9 mouse cellular contexts compared by ENCODE assay signal in genomic region chr7:105786506-105787284, GRCm38 (mm10). TPM values are rescaled to one million over a fixed set of nuclear protein-coding genes. Genes with fewer than 3 reads are reported as not detected.
A peak's percentile ranks its signal among the peaks of the same experiment; 100 is the strongest.
DNase-seq lines count a peak whose midpoint lies in the region; ATAC-seq lines count a peak whose summit lies in the region.
"Had no signal": no experiment of that assay in that cellular context is flagged by ENCODE, and none has a peak within 500 bp of the region (broad histone marks: within the 10 kb centered on the region; RNA-seq: fewer than 3 reads in every experiment).

No protein-coding gene starts in this region.

- H3K27me3 ChIP-seq in kidney, embryonic 15.5 days: no peaks in the 10 kb centered on the region
- H3K27me3 ChIP-seq in embryonic facial prominence, embryonic 11.5 days (ENCODE audit: control insufficient read depth, insufficient read depth, low read length): no peaks in the 10 kb centered on the region
- no peaks in the 10 kb centered on the region for H3K27me3 ChIP-seq in intestine, embryonic 14.5 days (replicated peaks; ENCODE audit: control insufficient read depth, insufficient read depth, low read length)

- ATAC-seq in kidney, embryonic 15.5 days (replicated peaks; ENCODE audit: low FRiP score): peak; percentile 68
- peak; percentile 74 for ATAC-seq in embryonic facial prominence, embryonic 11.5 days (replicated peaks; ENCODE audit: insufficient number of reproducible peaks, low FRiP score, low TSS enrichment, low read depth)
- ATAC-seq in intestine, embryonic 14.5 days (replicated peaks; ENCODE audit: low FRiP score, low TSS enrichment, low read depth): peak; percentile 72
- ATAC-seq: Patski had no signal

- peak overlapping the region; percentile 89 for H3K27ac ChIP-seq in kidney, embryonic 15.5 days
- peak overlapping the region; percentile 95 for H3K27ac ChIP-seq in embryonic facial prominence, embryonic 11.5 days (replicated peaks; ENCODE audit: low read depth, low read length)
- peak overlapping the region; percentile 86 for H3K27ac ChIP-seq in intestine, embryonic 14.5 days (ENCODE audit: low read depth)

- peaks cover 17% of the 10 kb centered on the region for H3K36me3 ChIP-seq in kidney, embryonic 15.5 days
- H3K36me3 ChIP-seq in embryonic facial prominence, embryonic 11.5 days (replicated peaks; ENCODE audit: control insufficient read depth, insufficient read depth, low read depth, low read length): no peaks in the 10 kb centered on the region; the same call in 1 of the 2 replicates
- peaks cover 12% of the 10 kb centered on the region for H3K36me3 ChIP-seq in intestine, embryonic 14.5 days (ENCODE audit: control insufficient read depth, insufficient read depth, low read length)

- intact Hi-C loops in left cerebral cortex, postnatal 25 days (cut with DNase I): no loop called here

- WGBS in kidney, embryonic 15.5 days: 4% methylated on average over 20 of the region's 20 CpGs
- WGBS in embryonic facial prominence, embryonic 11.5 days: 4% methylated on average over 20 of the region's 20 CpGs
- 8% methylated on average over 16 of the region's 20 CpGs for WGBS in intestine, embryonic 14.5 days

- no peaks in the 10 kb centered on the region for H3K9me3 ChIP-seq in kidney, embryonic 15.5 days (replicated peaks)
- no peaks in the 10 kb centered on the region for H3K9me3 ChIP-seq in embryonic facial prominence, embryonic 11.5 days (replicated peaks; ENCODE audit: control insufficient read depth, low read length)
- H3K9me3 ChIP-seq in intestine, embryonic 14.5 days (ENCODE audit: control insufficient read depth, low read length): no peaks in the 10 kb centered on the region

- H3K9ac ChIP-seq in kidney, embryonic 15.5 days: peak overlapping the region; percentile 94
- H3K9ac ChIP-seq in embryonic facial prominence, embryonic 11.5 days (replicated peaks; ENCODE audit: low read length): peak overlapping the region; percentile 99
- H3K9ac ChIP-seq in intestine, embryonic 14.5 days (ENCODE audit: low read length): peak overlapping the region; percentile 96

- no peak for DNase-seq in kidney, postnatal 14 days
- DNase-seq in embryonic facial prominence, embryonic 11.5 days (ENCODE audit: low spot score): peak; percentile 37
- peak; percentile 60 for DNase-seq in intestine, embryonic 14.5 days (ENCODE audit: low spot score)
- peak; percentile 45 for DNase-seq in neural tube, embryonic 10.5 days (ENCODE audit: extremely low spot score, low spot score)
- no peak for DNase-seq in left cerebral cortex, postnatal 25 days (ENCODE audit: low spot score in 2 of 2)
- no peak for DNase-seq in ovary, postnatal 14 days (ENCODE audit: low spot score)
- no peak for DNase-seq in layer of hippocampus, adult 11-12 months (ENCODE audit: low spot score)

- peak overlapping the region; percentile 90 for H3K4me3 ChIP-seq in kidney, embryonic 15.5 days (replicated peaks)
- H3K4me3 ChIP-seq in embryonic facial prominence, embryonic 11.5 days (ENCODE audit: low read depth, low read length): peak overlapping the region; percentile 94
- peak overlapping the region; percentile 76 for H3K4me3 ChIP-seq in intestine, embryonic 14.5 days (ENCODE audit: low read depth, low read length)

- peak overlapping the region; percentile 71 for H3K4me2 ChIP-seq in kidney, embryonic 15.5 days
- peak overlapping the region; percentile 73 for H3K4me2 ChIP-seq in embryonic facial prominence, embryonic 11.5 days (ENCODE audit: low read depth, low read length)
- peak overlapping the region; percentile 60 for H3K4me2 ChIP-seq in intestine, embryonic 14.5 days (ENCODE audit: low read length)

- H3K4me1 ChIP-seq in kidney, embryonic 15.5 days: peaks cover 48% of the 10 kb centered on the region
- peaks cover 3% of the 10 kb centered on the region for H3K4me1 ChIP-seq in embryonic facial prominence, embryonic 11.5 days (ENCODE audit: control insufficient read depth, insufficient read depth, low read length)
- peaks cover 30% of the 10 kb centered on the region for H3K4me1 ChIP-seq in intestine, embryonic 14.5 days (replicated peaks; ENCODE audit: control insufficient read depth, insufficient read depth, low read length)

RNA-seq across cellular contexts. Expression of gene Dchs1, which starts 0.8 kb away (rescaled TPM):
- 10.2 and 12.1 TPM in 2 replicates for polyA plus RNA-seq in kidney, embryonic 15.5 days (2015; fragmentation: Nextera tagmentation; extraction: Ambion mirVana)
- 18.5 and 19.3 TPM in 2 replicates for polyA plus RNA-seq in embryonic facial prominence, embryonic 11.5 days (2014; fragmentation: Nextera tagmentation; extraction: Ambion mirVana)
- polyA plus RNA-seq in intestine, embryonic 14.5 days (2014; fragmentation: Nextera tagmentation; extraction: Ambion mirVana): 17.5 and 18.7 TPM in 2 replicates
- 10 to 100 TPM; 10.9 to 11.3 TPM for total RNA-seq in left cerebral cortex, postnatal 25 days (2021)
- polyA plus RNA-seq: Patski had no signal

RNA-seq across cellular contexts. Expression of gene Mrpl17, which starts 24.2 kb away (rescaled TPM):
- polyA plus RNA-seq in kidney, embryonic 15.5 days (2015; fragmentation: Nextera tagmentation; extraction: Ambion mirVana): 397 and 398 TPM in 2 replicates
- polyA plus RNA-seq in embryonic facial prominence, embryonic 11.5 days (2014; fragmentation: Nextera tagmentation; extraction: Ambion mirVana): 294 and 319 TPM in 2 replicates
- polyA plus RNA-seq in intestine, embryonic 14.5 days (2014; fragmentation: Nextera tagmentation; extraction: Ambion mirVana): 379 and 393 TPM in 2 replicates
- 100 to 1,000 TPM in 1 of 2 experiments, 10 to 100 TPM in 1; 98.3 to 105 TPM for total RNA-seq in left cerebral cortex, postnatal 25 days (2021)

RNA-seq across cellular contexts. Expression of gene Tpp1, which starts 34.7 kb away (rescaled TPM):
- 92.7 and 94.9 TPM in 2 replicates for polyA plus RNA-seq in kidney, embryonic 15.5 days (2015; fragmentation: Nextera tagmentation; extraction: Ambion mirVana)
- 38.1 and 42.6 TPM in 2 replicates for polyA plus RNA-seq in embryonic facial prominence, embryonic 11.5 days (2014; fragmentation: Nextera tagmentation; extraction: Ambion mirVana)
- polyA plus RNA-seq in intestine, embryonic 14.5 days (2014; fragmentation: Nextera tagmentation; extraction: Ambion mirVana): 74.1 and 85.8 TPM in 2 replicates
- total RNA-seq in left cerebral cortex, postnatal 25 days (2021): 10 to 100 TPM; 54.2 to 60.3 TPM

RNA-seq across cellular contexts. Expression of gene Taf10, which starts 42.5 kb away (rescaled TPM):
- 127 and 136 TPM in 2 replicates for polyA plus RNA-seq in kidney, embryonic 15.5 days (2015; fragmentation: Nextera tagmentation; extraction: Ambion mirVana)
- 168 and 181 TPM in 2 replicates for polyA plus RNA-seq in embryonic facial prominence, embryonic 11.5 days (2014; fragmentation: Nextera tagmentation; extraction: Ambion mirVana)
- polyA plus RNA-seq in intestine, embryonic 14.5 days (2014; fragmentation: Nextera tagmentation; extraction: Ambion mirVana): 163 and 185 TPM in 2 replicates
- total RNA-seq in left cerebral cortex, postnatal 25 days (2021): 100 to 1,000 TPM; 116 to 119 TPM

RNA-seq across cellular contexts. Expression of gene Rrp8, which starts 49.5 kb away (rescaled TPM):
- polyA plus RNA-seq in kidney, embryonic 15.5 days (2015; fragmentation: Nextera tagmentation; extraction: Ambion mirVana): 44.8 and 49.6 TPM in 2 replicates
- polyA plus RNA-seq in embryonic facial prominence, embryonic 11.5 days (2014; fragmentation: Nextera tagmentation; extraction: Ambion mirVana): 46.2 and 51.2 TPM in 2 replicates
- polyA plus RNA-seq in intestine, embryonic 14.5 days (2014; fragmentation: Nextera tagmentation; extraction: Ambion mirVana): 36.7 and 41.8 TPM in 2 replicates
- 10 to 100 TPM; 11.0 to 12.6 TPM for total RNA-seq in left cerebral cortex, postnatal 25 days (2021)

Comparison
In these comparisons a context has a peak if more than half of its experiments do, and no peak if none do; other contexts are left out.
1. DNase-seq: peak in embryonic facial prominence, embryonic 11.5 days (single experiment), intestine, embryonic 14.5 days (single experiment) and neural tube, embryonic 10.5 days (single experiment); none in kidney, postnatal 14 days (single experiment), left cerebral cortex, postnatal 25 days (0 of 2), ovary, postnatal 14 days (single experiment) and layer of hippocampus, adult 11-12 months (single experiment).
2. Peak in every context shown above with its lines, with median percentiles within 50 percentile points of each other: ATAC-seq, H3K27ac ChIP-seq, H3K4me2 ChIP-seq, H3K4me3 ChIP-seq and H3K9ac ChIP-seq.